Mouse (Mus musculus): ENCODE data around the gene Zfp263. TPM values are rescaled to one million over a fixed set of nuclear protein-coding genes. Genes with fewer than 3 reads are reported as not detected.

Zfp263 gene
- polyA plus RNA-seq (2014; fragmentation: Illumina TruSeq; extraction: RNeasy Lipid Tissue Mini Kit (QIAGEN cat#74804); ENCODE audit: low read depth, low replicate concordance): 20.0 TPM

DNA sequence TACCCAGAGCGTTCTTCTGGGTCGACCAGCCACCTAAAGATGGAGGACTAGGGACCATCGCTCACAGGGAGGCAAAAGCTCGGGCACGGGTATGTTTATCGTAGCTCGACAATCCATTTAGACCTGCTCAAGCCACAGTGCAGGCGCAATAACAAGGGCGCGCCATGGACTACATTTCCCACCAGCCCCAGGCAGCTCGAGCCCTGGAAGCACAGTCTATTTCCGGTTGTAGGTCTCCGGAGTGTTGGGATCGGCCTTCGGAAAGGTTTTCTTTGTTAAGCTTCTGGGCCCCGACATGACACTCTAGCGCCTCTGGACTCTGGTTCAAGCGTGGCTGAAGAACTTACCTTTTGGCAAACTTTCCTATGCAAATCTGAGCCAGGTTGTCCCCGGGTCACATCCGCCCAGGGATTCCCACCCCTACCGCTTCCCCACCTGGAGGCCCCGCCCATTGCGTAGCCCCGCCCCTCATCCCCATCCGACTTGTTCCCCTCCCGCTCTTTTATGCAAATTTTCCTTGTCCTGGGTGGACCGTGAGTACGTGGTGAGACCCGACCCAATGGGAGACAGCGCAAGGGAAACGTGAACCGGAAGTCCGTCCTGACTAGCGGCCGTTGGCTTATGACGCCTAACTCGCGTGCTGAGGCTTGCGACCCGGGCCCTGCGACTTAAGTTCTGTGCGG is at the start of gene Zfp263:
Zfp263 (plus strand) TSS at position 591 of the 683 bp plus-strand sequence.

GRCm38 (mm10) chr16:3717980-3718379 is 25.9 kb upstream of the Zfp263 start, which contains the start of gene Mefv:
Mefv (minus strand) TSS chr16:3718097.

Other genes with a start within 250 kb of the Zfp263 start
- not detected for gene Olfr161, start 153.1 kb upstream of the Zfp263 start, polyA plus RNA-seq (2014; fragmentation: Illumina TruSeq; extraction: RNeasy Lipid Tissue Mini Kit (QIAGEN cat#74804); ENCODE audit: low read depth, low replicate concordance)
- not detected for gene Mefv, start 26.0 kb upstream of the Zfp263 start, polyA plus RNA-seq (2014; fragmentation: Illumina TruSeq; extraction: RNeasy Lipid Tissue Mini Kit (QIAGEN cat#74804); ENCODE audit: low read depth, low replicate concordance)
- gene Olfr15, start 86.8 kb downstream of the Zfp263 start, polyA plus RNA-seq (2014; fragmentation: Illumina TruSeq; extraction: RNeasy Lipid Tissue Mini Kit (QIAGEN cat#74804); ENCODE audit: low read depth, low replicate concordance): not detected
- 2.7 TPM for gene Zfp174, start 103.2 kb downstream of the Zfp263 start, polyA plus RNA-seq (2014; fragmentation: Illumina TruSeq; extraction: RNeasy Lipid Tissue Mini Kit (QIAGEN cat#74804); ENCODE audit: low read depth, low replicate concordance)
- 96.9 TPM for gene Naa60, start 128.3 kb downstream of the Zfp263 start, polyA plus RNA-seq (2014; fragmentation: Illumina TruSeq; extraction: RNeasy Lipid Tissue Mini Kit (QIAGEN cat#74804); ENCODE audit: low read depth, low replicate concordance)
- gene Zfp597, start 140.5 kb downstream of the Zfp263 start, polyA plus RNA-seq (2014; fragmentation: Illumina TruSeq; extraction: RNeasy Lipid Tissue Mini Kit (QIAGEN cat#74804); ENCODE audit: low read depth, low replicate concordance): 11.5 TPM
- gene Gm20695, start 140.6 kb downstream of the Zfp263 start, polyA plus RNA-seq (2014; fragmentation: Illumina TruSeq; extraction: RNeasy Lipid Tissue Mini Kit (QIAGEN cat#74804); ENCODE audit: low read depth, low replicate concordance): 2.8 TPM
- gene 1700037C18Rik, start 164.6 kb downstream of the Zfp263 start, polyA plus RNA-seq (2014; fragmentation: Illumina TruSeq; extraction: RNeasy Lipid Tissue Mini Kit (QIAGEN cat#74804); ENCODE audit: low read depth, low replicate concordance): 2.0 TPM
- 28.5 TPM for gene Cluap1, start 164.7 kb downstream of the Zfp263 start, polyA plus RNA-seq (2014; fragmentation: Illumina TruSeq; extraction: RNeasy Lipid Tissue Mini Kit (QIAGEN cat#74804); ENCODE audit: low read depth, low replicate concordance)
- 0.57 TPM for gene Nlrc3, start 232.5 kb downstream of the Zfp263 start, polyA plus RNA-seq (2014; fragmentation: Illumina TruSeq; extraction: RNeasy Lipid Tissue Mini Kit (QIAGEN cat#74804); ENCODE audit: low read depth, low replicate concordance)

Data from kidney, adult 10 weeks (tissue).